Mouse (Mus musculus) embryo, embryonic 9.5 days (tissue): ENCODE results near the gene Igsf21.
A peak's percentile ranks its signal among the peaks of the same experiment; 100 is the strongest.

Source experiments
- DNase-seq: peaks from one replicate; pipeline ENCODE4 v3.0.0-alpha.2; 2017; ENCODE audit errors: extremely low spot score

Igsf21 gene

DNA sequence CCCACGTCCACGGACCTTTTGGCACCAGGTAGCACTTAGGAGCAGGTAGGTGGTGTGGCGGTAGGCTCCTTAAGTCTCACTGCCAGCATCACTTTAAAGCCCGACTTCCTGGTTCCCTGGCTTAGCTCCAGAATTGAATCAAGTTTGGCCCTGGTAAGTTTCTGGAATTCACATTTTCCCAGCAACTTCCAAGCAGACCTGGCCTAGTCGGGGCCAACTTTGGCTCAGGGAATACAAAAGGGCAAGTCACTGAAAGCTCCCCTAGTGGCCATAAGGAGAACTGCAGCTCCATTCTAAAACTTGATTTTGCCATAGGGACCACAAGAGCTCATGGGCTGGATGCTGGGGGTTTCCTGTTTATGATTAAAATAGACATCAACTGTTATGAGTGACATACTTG, 145.5 kb downstream of the Igsf21 start:
- peak; percentile 28 for DNase-seq

DNA sequence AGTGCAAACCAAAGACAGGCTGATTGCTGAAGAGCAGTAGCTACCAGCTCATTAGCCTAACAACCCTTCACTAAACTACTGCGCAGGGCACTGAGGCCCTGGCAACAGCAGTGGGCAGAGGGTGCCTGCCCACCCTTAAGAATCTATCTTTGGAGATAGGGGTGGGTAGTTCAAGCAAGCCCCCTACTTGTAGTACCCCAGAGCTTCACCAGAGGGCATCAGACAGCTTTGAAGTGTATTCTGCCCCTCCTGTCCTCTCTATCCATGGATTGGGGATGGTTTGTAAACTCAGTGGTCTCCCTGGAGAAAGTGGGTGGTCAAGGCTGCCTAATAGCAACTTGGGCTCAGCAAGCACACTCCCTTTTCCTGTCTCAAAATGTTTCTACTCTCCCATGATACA, 146.4 kb downstream of the Igsf21 start:
- peak; percentile 25 for DNase-seq

DNA sequence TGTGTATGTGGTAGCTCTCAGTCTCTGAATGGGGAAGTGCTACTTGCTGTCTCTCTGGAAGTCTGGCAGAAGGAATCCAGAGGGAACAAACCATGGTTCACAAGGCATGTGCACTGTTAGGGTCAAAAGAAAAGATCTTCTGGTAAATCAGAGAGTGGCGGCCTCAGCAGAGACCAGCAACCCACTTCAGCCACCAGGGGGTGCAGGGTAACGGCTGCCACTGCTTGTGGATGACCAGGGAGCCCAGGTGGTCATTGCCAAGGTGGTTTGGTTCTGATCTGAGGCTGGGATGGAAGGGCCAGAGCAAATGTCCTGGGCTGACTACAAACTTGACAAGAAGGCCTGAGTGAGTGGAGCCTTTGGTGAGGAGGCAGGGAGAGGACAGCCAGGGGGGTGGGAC, 150.3 kb downstream of the Igsf21 start:
- no peak for DNase-seq

DNA sequence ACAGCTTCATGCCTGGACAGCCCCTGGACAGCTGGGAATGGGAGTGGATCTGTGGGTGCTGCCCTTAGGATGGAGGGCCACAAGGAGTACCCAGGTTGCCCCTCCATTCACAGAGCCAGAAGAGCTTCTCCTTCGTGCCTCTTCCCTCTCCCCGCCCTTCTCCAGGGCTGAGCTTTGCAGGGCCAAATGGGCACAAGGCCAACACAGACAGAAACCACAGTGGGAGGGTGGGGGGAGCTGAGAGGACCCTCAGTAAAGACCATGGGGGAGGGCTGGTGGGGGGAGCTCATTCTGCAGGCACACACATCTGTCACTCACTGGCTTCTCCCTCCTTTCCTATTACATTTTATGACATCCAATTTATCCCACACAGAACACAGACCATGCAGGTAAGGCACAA, 151.7 kb downstream of the Igsf21 start:
- DNase-seq = no peak

DNA sequence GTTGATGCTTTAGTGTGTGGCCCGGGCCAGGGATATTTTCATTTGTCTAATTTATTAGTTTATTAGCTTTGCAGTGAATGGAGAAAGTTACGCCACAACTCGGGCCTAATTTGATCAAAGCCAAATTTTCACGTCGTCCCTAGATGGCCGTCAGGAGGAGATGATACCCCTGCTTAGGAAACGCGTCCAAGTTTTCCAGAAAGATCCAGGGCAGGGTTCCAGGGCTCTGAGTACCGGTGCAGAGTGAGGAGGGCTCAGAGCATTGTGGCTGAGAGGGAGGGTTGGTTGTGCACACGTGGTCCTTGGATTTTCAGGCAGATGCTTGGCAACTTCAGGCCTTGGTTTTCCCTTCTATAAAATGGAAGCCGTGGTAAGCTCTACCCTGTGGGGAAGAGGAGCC, 154.2 kb downstream of the Igsf21 start:
- no peak for DNase-seq

DNA sequence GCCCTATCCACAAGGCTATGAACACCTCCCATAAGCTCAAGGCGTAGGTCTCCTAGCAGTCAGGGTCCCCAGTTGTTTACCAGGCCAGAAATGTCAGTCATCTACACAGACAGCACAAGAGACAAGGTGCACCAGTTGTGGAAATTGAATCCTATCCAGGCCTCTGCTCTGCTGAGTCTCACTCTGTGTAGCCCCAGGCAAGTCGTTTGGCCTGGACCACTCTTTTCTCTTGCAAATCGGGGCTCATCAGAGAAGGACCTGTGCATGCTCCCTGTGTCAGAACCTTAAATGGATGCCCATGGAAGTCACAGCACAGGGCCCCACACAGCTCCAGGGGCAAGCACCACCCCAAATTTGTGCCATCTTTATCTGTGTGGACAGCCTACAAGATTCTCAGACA, 154.9 kb downstream of the Igsf21 start:
- no peak for DNase-seq

DNA sequence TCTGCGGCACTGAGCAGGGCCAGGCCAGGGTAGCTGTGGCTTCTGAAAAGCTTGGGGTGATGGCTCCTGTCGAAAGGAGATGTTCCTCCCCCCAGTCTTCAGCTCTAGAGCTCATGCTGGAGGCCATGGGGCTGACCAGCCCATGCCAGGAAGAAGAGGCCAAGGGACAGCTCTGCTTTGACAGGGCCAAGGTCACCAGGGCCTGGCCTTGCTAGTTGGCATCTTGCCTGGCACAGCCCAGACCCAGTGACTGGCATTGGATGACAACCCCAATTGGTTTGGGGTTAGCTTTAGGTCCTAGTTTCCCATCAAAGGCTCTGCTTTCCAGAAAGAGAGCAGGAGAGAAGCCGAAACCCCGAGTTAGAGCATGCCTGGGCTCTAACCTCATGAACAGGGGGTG, 156.9 kb downstream of the Igsf21 start:
- no peak for DNase-seq

DNA sequence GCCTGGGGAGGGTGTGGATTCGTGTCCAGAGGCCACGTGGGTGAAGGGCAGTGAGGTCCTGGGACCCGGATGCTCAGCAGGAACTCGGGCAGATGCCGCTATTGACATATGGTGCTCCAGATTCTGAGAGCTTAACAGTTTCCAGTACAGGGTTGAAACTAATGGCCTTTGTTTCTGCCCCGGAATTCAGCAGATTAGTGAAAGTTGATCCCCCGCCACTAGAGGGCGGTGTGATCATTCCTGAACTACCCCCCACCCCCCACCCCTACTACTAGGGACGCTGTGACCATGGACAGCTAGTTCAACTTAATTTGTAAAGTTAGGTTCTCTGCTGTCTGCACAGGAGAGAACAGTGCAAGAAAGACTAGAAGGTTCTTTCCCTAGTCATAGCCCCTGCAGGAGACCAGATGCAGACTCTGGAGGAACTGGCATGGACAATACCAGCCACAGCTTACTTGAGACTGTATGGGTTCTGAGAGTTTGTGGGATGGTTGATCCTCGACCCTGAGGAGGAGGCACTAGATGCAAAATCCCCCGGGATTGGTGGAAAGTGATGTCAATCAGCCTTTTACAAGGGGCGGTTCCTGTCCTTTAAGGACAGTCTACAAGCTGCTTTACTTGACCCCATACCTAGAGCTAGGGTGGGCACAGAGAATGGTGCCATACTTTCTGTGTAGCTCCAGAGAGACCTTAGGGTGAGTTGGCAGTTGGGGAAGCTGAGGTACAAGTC, 157.7 kb downstream of the Igsf21 start:
- DNase-seq = no peak

DNA sequence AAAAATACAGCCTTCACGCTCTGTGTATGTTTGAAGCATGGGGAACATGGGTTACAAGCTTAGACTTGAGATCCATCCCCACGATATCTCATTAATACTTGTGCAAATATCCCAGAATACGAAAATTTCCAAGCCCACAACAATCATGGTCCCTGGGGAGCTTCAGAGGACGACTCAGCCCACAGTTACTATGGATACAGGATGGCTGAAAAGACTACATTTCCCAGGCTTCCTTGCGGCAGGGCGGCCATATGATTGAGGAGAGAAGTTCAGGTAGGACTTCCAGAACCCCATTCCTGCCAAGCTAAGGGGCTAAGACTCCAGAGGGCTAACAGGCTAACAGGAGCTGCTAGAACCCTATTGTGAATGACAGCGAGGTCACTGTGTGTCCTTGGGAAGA, 160.4 kb downstream of the Igsf21 start:
- no peak for DNase-seq

DNA sequence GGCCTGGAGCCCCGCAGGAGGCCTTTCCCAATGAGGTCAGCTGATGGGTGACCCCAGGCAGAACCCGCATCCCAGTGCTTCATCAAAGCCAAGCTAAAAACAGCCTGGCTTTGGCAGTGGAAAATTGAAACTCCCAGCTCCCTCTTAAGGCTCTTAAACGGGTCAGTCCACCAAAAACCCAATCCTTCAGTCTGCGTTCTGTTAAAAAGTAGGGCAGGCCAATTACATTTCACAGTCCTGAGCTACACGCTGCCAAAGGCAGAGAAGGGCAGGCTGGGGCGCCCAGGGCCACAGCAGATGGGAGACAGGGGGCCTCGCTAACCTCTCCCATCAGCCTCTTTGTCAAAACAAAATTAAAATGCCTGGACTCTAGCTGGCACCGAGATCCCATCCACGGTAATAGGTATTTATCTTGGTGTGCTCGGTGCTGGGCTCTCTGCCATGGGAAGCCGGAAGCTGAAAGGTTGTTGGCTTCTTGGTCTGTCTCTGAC, 162.0 kb downstream of the Igsf21 start:
- DNase-seq = no peak

DNA sequence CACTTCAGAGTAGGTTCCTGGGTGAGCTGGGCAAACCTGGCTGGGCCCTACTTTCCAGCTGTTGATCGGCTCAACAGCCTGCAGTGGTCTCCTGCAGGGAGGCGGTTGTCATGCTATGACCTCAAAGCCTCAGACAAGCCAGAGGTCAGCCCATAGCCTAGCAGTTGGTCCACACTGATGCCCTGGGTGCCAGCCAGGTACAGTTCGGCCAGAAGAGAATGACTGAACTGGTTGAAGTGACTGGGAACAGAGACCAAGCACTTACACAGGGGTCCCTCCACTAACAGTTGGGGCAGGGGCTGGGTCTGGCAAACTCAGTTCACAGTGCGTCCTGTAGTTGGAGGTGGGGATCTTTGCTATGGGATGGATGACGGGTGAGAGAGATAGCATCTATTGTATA, 162.5 kb downstream of the Igsf21 start:
- no peak for DNase-seq

DNA sequence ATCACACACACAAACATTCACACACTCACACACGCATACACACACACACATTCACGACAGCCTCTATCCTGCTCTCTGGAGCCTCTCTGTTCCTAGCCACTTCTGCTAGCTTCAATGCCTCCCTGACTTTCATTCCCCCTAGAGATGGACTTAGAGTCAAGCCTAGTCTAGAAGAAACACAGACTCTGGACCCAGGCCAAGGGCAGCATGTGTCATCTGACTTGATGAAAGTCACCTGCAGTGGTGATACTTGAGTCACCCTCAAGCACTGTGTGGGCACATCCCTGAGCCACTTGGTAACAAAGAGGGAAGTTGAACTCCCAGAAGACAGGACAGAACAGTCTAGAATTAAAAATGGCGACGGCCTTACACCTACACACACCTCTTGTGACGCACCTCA, 168.2 kb downstream of the Igsf21 start:
- no peak for DNase-seq

DNA sequence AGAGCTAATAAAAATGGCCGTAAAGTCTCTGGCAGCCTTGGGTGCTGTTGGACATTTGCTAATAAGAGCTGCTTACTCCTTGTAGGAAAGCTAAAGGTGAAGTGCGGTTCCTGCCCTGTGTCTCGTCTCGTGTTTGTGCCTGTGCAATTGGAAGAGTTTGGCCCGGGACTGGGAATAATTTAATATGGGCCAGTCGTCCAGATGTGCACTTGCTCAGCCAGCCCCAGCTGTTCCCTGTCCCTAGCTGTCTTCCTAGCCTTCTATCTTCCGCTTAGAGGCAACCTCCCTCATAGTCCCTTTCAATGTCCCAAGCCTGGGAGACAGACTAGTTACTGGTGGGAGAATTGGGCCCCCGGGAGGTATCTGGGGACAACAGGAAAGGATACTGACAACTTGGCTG, 169.0 kb downstream of the Igsf21 start:
- DNase-seq = no peak

DNA sequence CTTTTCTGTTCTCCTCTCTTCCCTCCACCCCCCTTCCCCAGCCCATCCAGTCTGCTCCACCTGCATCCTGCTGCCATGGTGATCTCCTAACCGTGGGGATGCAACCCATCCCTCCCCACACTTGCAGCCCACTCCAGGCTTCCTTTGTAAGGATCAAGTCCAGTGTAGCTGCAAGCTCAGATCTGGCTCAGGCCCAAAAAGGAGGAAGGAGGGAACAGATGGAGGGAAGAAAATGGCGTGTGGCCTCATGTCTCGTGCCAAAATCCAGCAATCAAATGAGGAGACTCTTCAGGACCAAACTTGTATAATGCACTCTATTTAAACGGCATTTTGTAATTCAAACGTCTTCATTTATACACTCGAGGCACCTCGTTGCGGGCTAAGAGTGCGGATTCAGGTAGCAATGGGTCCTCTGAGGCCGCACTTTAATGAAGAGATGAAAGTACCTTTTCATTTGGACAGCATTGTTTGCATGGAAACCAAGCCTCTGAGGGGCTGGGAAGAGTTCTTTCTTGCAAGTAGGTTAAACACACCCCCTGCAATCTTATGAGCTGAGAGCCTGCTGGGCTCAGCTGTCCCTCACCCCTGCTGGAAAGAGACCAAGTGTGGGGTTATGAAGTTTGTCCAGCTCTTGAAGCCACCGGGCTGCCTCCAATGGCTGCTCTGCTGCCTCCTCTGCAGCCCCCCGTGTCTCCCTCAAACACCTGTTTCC, 169.6 kb downstream of the Igsf21 start:
- no peak for DNase-seq

DNA sequence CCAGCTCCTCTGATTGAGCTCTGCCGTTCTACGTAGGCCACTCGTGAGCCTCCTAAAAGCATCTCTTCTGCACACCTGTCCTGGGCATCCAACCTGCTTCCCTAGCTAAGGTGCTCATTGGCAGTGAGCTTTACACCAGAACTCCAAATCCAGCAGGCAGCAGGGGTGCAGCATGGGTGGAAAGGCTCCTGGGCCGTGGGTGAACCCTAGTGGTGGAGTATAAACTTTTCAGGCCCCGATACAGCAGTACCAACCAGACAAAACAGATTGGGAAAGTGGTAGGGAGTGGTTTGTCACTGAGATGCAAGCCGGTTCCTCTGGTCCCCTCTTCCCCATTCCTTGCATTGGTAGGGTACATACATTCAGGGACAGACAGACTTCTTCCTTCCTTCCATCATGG, 170.2 kb downstream of the Igsf21 start:
- no peak for DNase-seq

DNA sequence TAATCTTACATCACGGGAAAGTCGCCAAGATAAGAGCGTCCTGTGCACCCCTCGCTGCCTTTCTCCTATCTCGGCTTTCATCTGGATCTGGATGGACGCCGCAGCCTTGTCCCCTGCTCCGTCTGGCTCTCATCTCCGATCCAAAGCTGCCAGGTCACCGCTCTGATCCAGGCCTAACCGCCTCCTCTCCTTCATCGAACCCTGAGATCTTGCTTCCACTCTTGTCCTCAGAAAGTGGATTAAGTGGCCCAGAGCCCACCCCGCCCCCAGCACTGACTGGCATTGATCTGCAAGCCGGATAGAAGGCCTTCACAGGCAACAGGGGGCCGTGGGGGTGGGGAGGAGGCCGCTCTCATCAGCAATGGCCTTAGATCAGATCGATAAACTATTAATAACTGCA, 175.5 kb downstream of the Igsf21 start:
- DNase-seq = no peak

DNA sequence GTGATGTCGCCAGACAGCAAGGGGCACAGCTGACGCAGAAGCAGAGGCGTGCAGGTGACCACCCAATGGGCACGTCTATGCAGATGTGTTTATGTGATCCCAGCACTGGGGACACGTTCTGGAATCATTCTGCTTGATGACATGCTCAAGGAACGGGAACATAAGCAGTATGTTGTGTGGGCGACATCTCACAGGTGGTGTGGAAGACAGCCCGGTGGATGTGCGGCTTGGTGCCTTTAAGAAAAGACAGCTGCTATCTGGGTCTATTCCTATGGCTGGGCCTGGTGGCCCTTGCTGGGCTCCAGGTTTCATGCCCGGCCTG, 176.3 kb downstream of the Igsf21 start:
- DNase-seq = no peak

DNA sequence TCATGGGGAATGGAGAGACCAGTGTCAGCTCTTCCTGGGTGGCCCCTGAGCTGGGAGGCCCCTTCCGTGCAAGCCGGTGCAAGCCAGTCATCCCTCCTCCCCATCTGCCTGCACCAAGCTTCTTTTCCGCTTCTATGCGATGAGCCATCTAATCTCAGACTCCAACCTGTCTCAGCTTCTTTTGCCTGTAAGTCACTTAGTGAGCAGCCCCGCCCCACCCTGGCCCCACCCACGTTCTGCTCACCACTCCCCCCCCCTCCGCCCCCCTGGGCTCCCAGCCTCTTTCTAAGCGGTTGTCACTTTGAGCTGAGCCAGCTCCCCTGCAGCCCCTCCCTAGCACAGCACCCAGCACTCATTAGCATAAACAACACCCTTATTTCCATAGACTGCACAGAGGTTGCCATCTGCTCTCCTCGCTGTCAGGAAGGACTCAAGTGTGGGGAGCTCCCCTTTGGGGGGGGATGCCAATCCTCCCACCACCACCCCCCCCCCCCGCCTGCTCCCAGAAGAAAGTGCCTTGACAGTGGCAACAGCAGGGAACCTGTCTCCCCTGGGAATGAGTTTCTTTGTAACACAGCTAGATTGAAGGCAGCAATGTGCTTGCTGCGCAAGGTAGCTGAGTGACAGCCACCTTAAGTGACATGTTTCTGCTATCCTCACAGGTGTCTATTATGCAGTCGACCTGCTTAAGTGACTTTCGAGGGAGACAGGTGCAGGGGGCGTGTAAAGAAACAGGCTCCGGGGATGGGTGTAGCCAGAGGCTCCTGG, 176.8 kb downstream of the Igsf21 start:
- DNase-seq = peak; percentile 24

DNA sequence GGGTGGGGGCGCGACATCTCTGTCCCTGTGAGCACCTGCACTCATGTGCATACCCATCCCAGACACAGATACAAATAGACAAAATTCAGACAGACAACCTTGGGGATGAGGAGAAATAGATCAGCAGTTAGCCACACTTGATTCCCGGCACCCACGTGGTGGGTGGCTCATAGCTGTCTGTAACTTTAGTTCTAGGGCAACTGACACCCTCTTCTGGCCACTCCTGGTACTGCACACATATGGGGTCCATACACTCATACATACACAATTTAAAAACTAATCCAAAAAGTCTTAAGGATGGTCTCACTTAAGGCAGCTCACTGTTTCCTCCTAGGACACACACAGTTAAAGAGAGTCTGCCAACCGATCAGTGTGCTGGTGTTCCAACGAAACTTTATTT, 178.1 kb downstream of the Igsf21 start:
- no peak for DNase-seq

DNA sequence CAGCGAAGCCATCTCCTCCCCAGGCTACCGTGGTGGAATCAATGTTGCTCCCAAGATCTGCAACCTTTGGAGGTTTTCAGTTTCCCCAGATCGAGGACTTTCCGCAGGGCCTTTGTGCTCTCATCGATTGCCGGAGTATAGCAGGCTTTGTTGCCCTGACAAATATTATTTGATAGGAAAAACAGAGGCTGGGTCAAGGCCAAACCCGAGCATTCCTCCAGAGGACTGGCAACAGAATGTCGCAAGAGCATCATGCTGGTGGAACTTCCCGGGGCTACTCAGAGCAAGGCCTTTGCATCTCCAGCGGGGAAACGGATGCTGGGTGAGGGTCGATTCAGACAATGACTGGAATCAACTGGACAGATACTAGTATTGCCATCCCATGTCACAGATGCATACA, 180.6 kb downstream of the Igsf21 start:
- DNase-seq = no peak

DNA sequence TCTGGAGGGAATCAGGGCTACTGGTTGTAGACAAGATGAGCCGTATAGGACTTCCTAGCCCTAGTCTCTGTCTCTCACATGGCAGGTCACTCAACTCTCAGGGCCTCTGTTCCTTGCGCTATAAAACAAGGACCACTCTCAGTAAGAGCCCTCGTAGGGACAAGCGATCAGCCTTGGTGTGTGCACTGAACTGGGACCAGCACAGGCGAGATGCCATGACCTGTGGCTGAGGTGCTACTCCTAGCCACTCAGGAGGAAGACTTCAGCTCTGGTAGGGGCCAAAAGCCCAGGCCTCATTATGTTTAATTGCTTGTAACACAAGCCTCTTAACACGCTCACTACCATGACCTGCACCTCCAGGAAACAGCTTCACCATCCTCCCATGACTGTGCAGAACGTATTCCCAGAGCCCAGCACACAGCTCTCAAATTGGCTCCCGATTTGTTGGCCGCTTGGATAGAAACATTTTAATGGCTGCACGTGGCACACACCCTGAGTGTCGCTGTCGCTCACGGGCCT, 183.4 kb downstream of the Igsf21 start:
- DNase-seq = no peak

DNA sequence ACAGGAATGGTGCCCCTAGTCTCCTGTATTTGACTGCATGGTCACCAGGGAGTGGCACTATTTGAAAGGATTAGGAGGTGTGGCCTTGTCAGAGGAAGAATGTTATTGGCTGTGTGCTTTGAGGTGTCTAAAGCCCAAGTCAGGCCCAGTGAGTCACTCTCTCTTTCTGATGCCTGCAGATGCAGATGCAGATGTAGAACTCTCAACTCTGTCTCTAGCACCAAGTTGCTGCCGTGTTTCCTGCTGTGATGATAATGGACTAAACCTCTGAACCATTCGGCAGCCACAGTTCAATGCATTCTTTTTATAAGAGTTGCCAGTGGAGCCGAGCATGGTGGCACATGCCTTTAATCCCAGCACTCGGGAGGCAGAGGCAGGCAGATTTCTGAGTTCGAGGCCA, 186.3 kb downstream of the Igsf21 start:
- DNase-seq = no peak

DNA sequence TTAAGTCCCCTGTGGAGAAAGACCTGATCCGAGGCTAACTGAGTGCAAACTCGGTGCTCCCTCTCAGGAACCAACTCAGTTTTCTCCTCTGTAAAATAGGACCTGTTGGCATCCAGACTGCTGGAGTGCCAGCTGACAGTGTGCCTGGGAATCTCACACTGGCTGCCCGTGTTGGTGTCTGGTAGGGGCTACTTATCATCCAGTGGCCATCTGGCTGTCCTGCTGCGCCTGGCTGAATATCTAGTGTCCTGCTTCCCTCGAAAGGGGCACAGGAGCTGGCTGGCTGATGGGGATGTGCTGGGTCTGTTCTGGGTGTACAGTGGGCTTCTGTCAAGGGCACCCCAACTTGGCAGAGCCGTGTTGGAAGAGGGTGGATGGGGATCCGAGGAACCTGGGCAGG, 193.5 kb downstream of the Igsf21 start:
- DNase-seq = no peak
